10 mouse cellular contexts compared by ENCODE assay signal in genomic region chr2:153593186-153593585, GRCm38 (mm10). TPM values are rescaled to one million over a fixed set of nuclear protein-coding genes. Genes with fewer than 3 reads are reported as not detected.
DNase-seq lines count a peak whose midpoint lies in the region; ATAC-seq and TF ChIP-seq lines count a peak whose summit lies in the region.
"Had no signal": no experiment of that assay in that cellular context is flagged by ENCODE, and none has a peak within 500 bp of the region (broad histone marks: within the 10 kb centered on the region; RNA-seq: fewer than 3 reads in every experiment).

No protein-coding gene starts in this region.

- H3K9ac ChIP-seq in forebrain, embryonic 13.5 days = no peak overlapping the region
- no peak overlapping the region for H3K9ac ChIP-seq in forebrain, embryonic 11.5 days (ENCODE audit: low read length)
- no peak overlapping the region for H3K9ac ChIP-seq in stomach, postnatal 0 days (ENCODE audit: low read length)
- H3K9ac ChIP-seq: embryonic facial prominence, embryonic 15.5 days had no signal

- 30% methylated on average over 9 of the region's 9 CpGs for WGBS in forebrain, embryonic 13.5 days
- 57% methylated on average over 9 of the region's 9 CpGs for WGBS in forebrain, embryonic 11.5 days
- 54% methylated on average over 9 of the region's 9 CpGs for WGBS in stomach, postnatal 0 days

- H3K4me3 ChIP-seq in forebrain, embryonic 13.5 days = no peak overlapping the region
- H3K4me3 ChIP-seq in forebrain, embryonic 11.5 days (ENCODE audit: low read depth, low read length) = no peak overlapping the region
- H3K4me3 ChIP-seq in stomach, postnatal 0 days (ENCODE audit: low read depth, low read length) = no peak overlapping the region
- H3K4me3 ChIP-seq: embryonic facial prominence, embryonic 15.5 days had no signal

- no peak for TF ChIP-seq EP300 in stomach, postnatal 0 days (optimal IDR thresholded peaks at IDR 0.05)

- no peaks in the 10 kb centered on the region for H3K36me3 ChIP-seq in forebrain, embryonic 13.5 days (ENCODE audit: poor library complexity, severe bottlenecking)
- H3K36me3 ChIP-seq in forebrain, embryonic 11.5 days (ENCODE audit: control insufficient read depth, insufficient read depth, low read length) = no peaks in the 10 kb centered on the region
- H3K36me3 ChIP-seq in stomach, postnatal 0 days (ENCODE audit: control insufficient read depth, insufficient read depth, low read length) = no peaks in the 10 kb centered on the region
- H3K36me3 ChIP-seq: embryonic facial prominence, embryonic 15.5 days had no signal

- DNase-seq in forebrain, embryonic 11.5 days (ENCODE audit: low spot score) = no peak
- DNase-seq in right cerebral cortex, postnatal 10 days (ENCODE audit: low spot score in 2 of 2) = peak; percentile 65 to 69
- no peak for DNase-seq in right cerebral cortex, postnatal 14 days
- DNase-seq in kidney, postnatal 10 days = peak; percentile 53
- DNase-seq in stomach, postnatal 0 days (ENCODE audit: low spot score) = no peak
- DNase-seq in spleen, postnatal 14 days (ENCODE audit: low spot score in 2 of 2) = no peak
- DNase-seq in adrenal gland, postnatal 10 days = no peak

- no peaks in the 10 kb centered on the region for H3K27me3 ChIP-seq in forebrain, embryonic 13.5 days
- H3K27me3 ChIP-seq in forebrain, embryonic 11.5 days (ENCODE audit: control insufficient read depth, insufficient read depth, low read length) = no peaks in the 10 kb centered on the region
- H3K27me3 ChIP-seq in stomach, postnatal 0 days (ENCODE audit: control insufficient read depth, insufficient read depth, low read length) = no peaks in the 10 kb centered on the region
- H3K27me3 ChIP-seq: embryonic facial prominence, embryonic 15.5 days had no signal

- no peak for TF ChIP-seq CTCF in stomach, postnatal 0 days (IDR thresholded peaks at IDR 0.05; ENCODE audit: low read depth)

- ATAC-seq in forebrain, embryonic 13.5 days = peak; percentile 90
- ATAC-seq in forebrain, embryonic 11.5 days (replicated peaks; ENCODE audit: low FRiP score) = no peak
- ATAC-seq in stomach, postnatal 0 days (ENCODE audit: low FRiP score, low TSS enrichment) = no peak

- peaks cover 20% of the 10 kb centered on the region for H3K4me1 ChIP-seq in forebrain, embryonic 13.5 days
- H3K4me1 ChIP-seq in forebrain, embryonic 11.5 days (replicated peaks; ENCODE audit: control insufficient read depth, insufficient read depth, low read length) = no peaks in the 10 kb centered on the region
- no peaks in the 10 kb centered on the region for H3K4me1 ChIP-seq in stomach, postnatal 0 days (replicated peaks; ENCODE audit: control insufficient read depth, insufficient read depth)

- peak overlapping the region; percentile 68 for H3K27ac ChIP-seq in forebrain, embryonic 13.5 days
- no peak overlapping the region for H3K27ac ChIP-seq in forebrain, embryonic 11.5 days (ENCODE audit: low read depth, low read length)
- H3K27ac ChIP-seq in stomach, postnatal 0 days (replicated peaks) = peak overlapping the region; percentile 40; the same call in 1 of the 2 replicates
- H3K27ac ChIP-seq: embryonic facial prominence, embryonic 15.5 days; macrophage had no signal

- H3K4me2 ChIP-seq in forebrain, embryonic 13.5 days = no peak overlapping the region
- no peak overlapping the region for H3K4me2 ChIP-seq in forebrain, embryonic 11.5 days (ENCODE audit: low read depth, low read length, severe bottlenecking)
- no peak overlapping the region for H3K4me2 ChIP-seq in stomach, postnatal 0 days (replicated peaks; ENCODE audit: low read depth)
- H3K4me2 ChIP-seq: embryonic facial prominence, embryonic 15.5 days had no signal

- H3K9me3 ChIP-seq in forebrain, embryonic 13.5 days (replicated peaks) = no peaks in the 10 kb centered on the region
- H3K9me3 ChIP-seq in forebrain, embryonic 11.5 days (ENCODE audit: control insufficient read depth, low read length) = no peaks in the 10 kb centered on the region
- H3K9me3 ChIP-seq in stomach, postnatal 0 days (ENCODE audit: control insufficient read depth, low read length) = no peaks in the 10 kb centered on the region
- H3K9me3 ChIP-seq: embryonic facial prominence, embryonic 15.5 days had no signal

RNA-seq across cellular contexts. Expression of gene Commd7, which starts 39.4 kb away (rescaled TPM):
- polyA plus RNA-seq in forebrain, embryonic 13.5 days (2015; fragmentation: Nextera tagmentation; extraction: Ambion mirVana) = 80.2 and 81.1 TPM in 2 replicates
- 56.8 and 60.9 TPM in 2 replicates for polyA plus RNA-seq in forebrain, embryonic 11.5 days (2014; fragmentation: Nextera tagmentation; extraction: Ambion mirVana)
- polyA plus RNA-seq in stomach, postnatal 0 days (2015; fragmentation: Nextera tagmentation; extraction: Ambion mirVana) = 68.1 and 70.1 TPM in 2 replicates
- 10 to 100 TPM; 31.6 to 33.0 TPM for total RNA-seq in adrenal gland, postnatal 10 days (2021)

RNA-seq across cellular contexts. Expression of gene Dnmt3b, which starts 56.1 kb away (rescaled TPM):
- polyA plus RNA-seq in forebrain, embryonic 13.5 days (2015; fragmentation: Nextera tagmentation; extraction: Ambion mirVana) = 4.1 and 4.8 TPM in 2 replicates
- 14.3 and 18.0 TPM in 2 replicates for polyA plus RNA-seq in forebrain, embryonic 11.5 days (2014; fragmentation: Nextera tagmentation; extraction: Ambion mirVana)
- 2.6 and 3.0 TPM in 2 replicates for polyA plus RNA-seq in stomach, postnatal 0 days (2015; fragmentation: Nextera tagmentation; extraction: Ambion mirVana)
- total RNA-seq in adrenal gland, postnatal 10 days (2021) = 1 to 10 TPM; 4.3 to 6.5 TPM

Comparison
In these comparisons a context has a peak if more than half of its experiments do, and no peak if none do; other contexts are left out.
1. DNase-seq: peak in right cerebral cortex, postnatal 10 days (2 of 2) and kidney, postnatal 10 days (single experiment); none in forebrain, embryonic 11.5 days (single experiment), right cerebral cortex, postnatal 14 days (single experiment), stomach, postnatal 0 days (single experiment), spleen, postnatal 14 days (0 of 2) and adrenal gland, postnatal 10 days (single experiment).